Mouse (Mus musculus): ENCODE results near the gene Stk35. TPM values are rescaled to one million over a fixed set of nuclear protein-coding genes. Genes with fewer than 3 reads are reported as not detected.

Stk35 gene
- total RNA-seq (2023): 29.6 and 40.7 TPM in 2 replicates

DNA sequence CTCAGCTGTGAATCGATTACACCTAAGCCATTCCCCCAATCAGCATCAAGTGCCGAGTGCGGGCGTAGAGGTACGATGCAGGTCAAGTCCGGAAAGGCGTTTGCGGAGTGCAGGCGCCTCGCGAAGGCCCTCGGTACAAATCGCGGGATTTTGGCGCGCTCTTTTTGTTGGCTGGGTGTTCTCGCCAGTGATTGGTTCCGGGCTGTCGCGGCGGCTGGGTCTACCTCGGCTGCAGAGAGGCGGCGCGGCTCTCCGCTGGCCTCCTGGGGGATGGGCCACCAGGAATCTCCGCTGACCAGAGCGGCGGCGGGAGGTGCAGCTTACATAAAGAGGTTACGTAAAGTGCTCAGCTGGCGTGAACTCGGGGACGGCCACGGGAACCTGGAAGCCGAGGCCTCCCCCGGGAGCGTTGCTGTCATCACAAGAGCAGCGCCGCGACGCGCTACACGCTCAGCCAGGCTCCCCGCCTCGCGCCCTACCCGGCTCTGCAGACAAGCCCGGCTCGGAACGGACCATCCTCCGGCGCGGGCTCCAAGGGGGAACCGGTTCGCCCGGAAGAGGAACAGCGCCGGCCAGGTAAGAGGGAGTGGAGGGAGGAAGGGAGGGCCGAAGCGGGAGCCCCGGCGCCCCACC is at the start of gene Stk35:
Gene Stk35, plus strand, starts transcription at position 247 of the 633 bp plus-strand sequence.

Other genes with a start within 250 kb of the Stk35 start
- 350 and 414 TPM in 2 replicates for gene Sirpa, start 207.7 kb upstream of the Stk35 start, total RNA-seq (2023)
- not detected in 2 replicates for gene Pdyn, start 100.7 kb upstream of the Stk35 start, total RNA-seq (2023)
- 6.6 and 7.1 TPM in 2 replicates for gene Tgm3, start 211.8 kb downstream of the Stk35 start, total RNA-seq (2023)